Mouse (Mus musculus) thymus, postnatal 14 days (tissue): ENCODE data around the gene Atg7.

ENCODE experiments used
- DNase-seq: peaks from one replicate; pipeline ENCODE4 v3.0.0; 2021

Gene Atg7

GRCm38 (mm10) chr6:114909801-114910200 is 266.9 kb downstream of the Atg7 start:
- no peak for DNase-seq
